Mouse (Mus musculus): ENCODE measurements around the gene Dync1li2.

The Dync1li2 gene

DNA sequence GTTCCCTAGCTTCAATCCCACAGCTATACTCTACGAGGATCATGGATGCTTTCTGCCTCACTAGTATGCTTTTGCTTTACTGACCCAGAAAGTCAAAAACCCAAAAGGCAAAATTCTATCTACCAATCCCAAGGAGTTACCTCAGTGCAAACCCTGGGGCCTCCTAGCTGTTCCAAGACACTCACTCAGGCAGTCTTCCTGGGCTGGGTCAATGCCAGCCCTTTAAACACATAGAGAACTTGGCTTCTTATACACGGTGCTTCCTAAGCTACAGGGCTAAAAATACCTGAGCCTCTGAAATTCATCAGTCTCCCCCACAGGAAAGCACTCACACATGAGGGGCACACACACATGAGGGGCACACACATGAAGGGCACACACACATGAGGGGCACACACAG lies 59.6 kb downstream of the Dync1li2 start:
- in situ Hi-C loops (cut with MboI, MseI), result no loop called here

- in situ Hi-C loops (cut with MboI, MseI), result no loop called here
These were observed 61.9 kb downstream of the Dync1li2 start for GRCm38 (mm10) chr8:104380961-104381411.

DNA sequence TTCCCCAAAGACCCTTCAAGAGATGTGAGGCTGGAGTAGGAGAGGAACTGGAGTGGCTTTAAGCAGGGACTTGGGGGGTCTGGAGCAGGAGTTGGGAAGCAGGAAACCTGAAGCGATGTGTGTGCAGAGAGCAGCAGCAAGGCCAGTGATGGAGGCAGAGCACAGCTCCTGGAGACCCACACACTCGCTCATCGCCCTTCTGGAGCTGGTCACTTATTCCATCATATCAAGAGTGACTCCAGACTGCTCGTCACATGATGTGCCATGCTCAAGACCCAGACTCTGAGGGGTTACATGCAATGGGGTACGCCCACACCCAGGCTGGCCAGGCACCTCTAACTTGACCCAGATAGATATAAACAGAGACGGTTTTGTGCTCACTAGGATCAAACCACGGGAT lies 62.6 kb downstream of the Dync1li2 start:
- in situ Hi-C loops (cut with MboI, MseI), result no loop called here

- in situ Hi-C loops (cut with MboI, MseI), result no loop called here
These were observed 63.5 kb downstream of the Dync1li2 start for GRCm38 (mm10) chr8:104379301-104379836.

DNA sequence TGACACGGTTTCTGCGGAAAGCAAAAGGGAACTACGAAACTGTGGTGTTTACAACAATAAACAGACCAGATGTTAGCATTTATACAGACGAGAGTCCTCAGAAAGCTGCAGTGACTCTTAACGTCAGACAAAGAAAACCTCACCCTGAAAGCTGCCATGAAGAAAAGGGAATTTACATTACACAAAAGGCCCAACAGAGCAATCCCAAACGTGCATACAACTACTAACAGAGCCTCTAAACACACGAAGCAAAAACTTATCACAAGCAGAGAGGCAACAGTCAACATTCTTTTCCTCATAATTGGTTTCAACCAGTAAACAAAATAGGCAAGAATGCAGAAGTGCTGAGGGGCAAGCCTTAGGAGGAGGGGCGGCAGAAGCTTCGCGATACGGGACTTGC lies 66.2 kb downstream of the Dync1li2 start:
- in situ Hi-C loops (cut with MboI, MseI), result no loop called here

DNA sequence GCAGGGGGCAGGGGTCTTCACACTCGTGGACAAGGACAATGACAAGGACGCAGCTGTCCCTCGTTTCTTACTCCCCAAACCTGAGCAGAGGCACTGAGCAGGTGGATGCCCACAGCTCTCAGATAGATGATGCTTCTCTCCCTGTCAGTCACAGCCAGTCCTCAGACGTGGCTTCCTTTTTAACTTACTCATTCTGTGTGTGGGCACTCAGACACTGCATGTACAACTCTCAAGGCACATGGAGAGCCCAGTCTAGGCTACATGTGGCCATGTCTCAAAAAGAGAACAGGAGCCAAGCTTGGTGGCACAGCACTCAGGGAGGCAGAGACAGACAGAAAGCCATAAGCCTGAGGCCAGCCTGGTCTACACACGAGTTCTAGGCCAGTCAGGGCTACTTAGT lies 66.9 kb downstream of the Dync1li2 start:
- in situ Hi-C loops (cut with MboI, MseI), result no loop called here

DNA sequence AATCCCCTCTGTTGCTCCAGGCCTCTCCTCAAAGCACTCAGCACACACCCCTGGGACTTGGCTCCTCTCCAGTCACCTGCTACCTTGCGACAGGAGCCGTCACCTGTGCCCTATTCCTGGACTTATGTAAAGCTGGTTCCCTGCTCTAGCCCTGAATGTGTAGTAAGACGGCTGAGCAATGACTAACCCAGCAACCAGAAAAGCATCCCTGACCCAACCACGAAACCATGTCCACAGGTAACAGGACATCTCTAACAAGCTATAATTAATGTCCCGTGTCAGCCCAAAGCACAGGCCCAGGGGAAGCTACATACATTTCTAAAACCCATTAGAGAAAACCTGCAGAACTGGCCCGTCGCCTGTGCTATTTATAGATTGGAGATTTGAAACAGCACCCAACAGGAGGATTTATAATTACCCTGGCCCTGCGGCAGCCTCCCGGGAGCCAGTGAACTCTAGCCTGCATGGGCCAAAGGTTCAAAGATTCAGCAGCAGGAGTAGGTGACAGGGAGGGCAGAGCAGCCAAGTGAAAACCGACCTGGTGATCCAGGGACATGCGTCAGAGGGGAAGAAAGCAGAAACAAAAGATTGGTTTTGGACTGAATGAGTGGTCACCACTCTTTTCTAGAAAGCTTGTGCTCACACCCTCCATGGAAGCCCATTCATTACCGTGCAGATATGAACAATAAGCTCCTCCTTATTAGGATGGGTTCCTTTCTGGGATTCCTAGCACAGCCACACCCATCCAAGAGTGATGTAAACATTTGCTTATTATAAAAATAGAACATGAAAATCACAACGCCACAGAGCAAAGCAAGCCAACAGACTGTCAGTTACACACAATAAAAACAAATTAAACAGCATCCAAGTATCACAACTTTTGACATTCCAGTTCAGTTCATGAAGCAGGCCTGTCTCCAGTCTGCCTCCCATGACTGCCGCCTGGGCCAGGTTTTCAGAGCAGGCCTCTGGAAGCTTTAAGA lies 67.7 kb downstream of the Dync1li2 start:
- in situ Hi-C loops (cut with MboI, MseI), result no loop called here

- in situ Hi-C loops (cut with MboI, MseI), result no loop called here
These were observed 68.6 kb downstream of the Dync1li2 start for GRCm38 (mm10) chr8:104374269-104374668.

- in situ Hi-C loops (cut with MboI, MseI), result no loop called here
These were observed 69.1 kb downstream of the Dync1li2 start for GRCm38 (mm10) chr8:104373779-104374178.

DNA sequence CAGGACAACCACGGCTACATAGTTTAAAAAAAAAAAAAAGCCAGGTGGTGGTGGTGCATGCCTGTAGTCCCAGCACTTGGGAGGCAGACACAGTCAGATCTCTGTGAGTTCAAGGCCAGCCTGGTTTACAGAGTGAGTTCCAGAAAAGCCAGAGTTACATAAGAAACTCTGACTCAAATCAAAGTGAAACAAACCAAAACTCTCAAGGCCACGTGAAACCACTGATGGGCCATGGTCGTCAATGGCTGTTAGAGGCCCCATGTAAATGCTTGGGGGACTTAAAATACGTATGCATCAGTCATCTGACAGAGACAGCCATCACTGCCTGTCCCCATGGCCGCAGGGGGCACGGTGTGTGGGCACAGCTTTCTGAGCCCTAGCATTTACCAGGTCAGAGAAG lies 71.7 kb downstream of the Dync1li2 start:
- in situ Hi-C loops (cut with MboI, MseI), result no loop called here

DNA sequence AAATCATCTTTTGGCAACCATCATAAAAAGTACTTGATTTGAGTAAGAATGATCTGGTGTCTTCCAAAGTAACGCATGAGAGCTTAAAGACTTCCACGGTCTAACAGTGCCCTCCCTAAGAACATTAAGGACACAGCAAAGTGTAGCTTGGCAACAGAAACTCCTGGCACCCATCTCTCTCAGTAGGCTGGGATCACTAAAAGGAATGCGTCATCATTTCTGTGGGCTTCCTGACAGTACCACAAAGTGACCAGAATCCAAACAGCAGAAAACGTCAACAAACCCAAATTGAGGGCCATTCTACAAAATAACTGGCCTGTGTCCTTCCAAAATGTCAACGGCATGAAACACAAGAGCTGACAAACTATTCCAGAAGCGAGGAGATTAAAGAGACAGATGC lies 72.8 kb downstream of the Dync1li2 start:
- in situ Hi-C loops (cut with MboI, MseI), result no loop called here

GRCm38 (mm10) chr8:104369591-104369990 lies 73.3 kb downstream of the Dync1li2 start:
- in situ Hi-C loops (cut with MboI, MseI), result no loop called here
